Mouse (Mus musculus) splenic B cell, adult 2 months (primary cell): ENCODE data around the gene Kif27.
"Not testable (repeated sequence)": the region's sequence is repeated elsewhere in the genome, so short reads cannot be mapped to it uniquely, and the experiment has no call there.

Experiments used
- DNase-seq: peaks from one replicate; pipeline ENCODE4 v3.0.0-alpha.2; 2011; ENCODE audit warnings: low read depth, low spot score
- H3K27me3 ChIP-seq: 2 replicates; pipeline ENCODE4 v1.6.1; 2012; ENCODE audit warnings: mild to moderate bottlenecking, low read length, moderate library complexity, mixed read lengths; ENCODE audit not compliant: control insufficient read depth, poor library complexity, insufficient read depth, severe bottlenecking
- H3K36me3 ChIP-seq: 2 replicates; pipeline ENCODE4 v1.6.1; 2012; ENCODE audit warnings: mild to moderate bottlenecking, low read length, moderate library complexity, mixed read lengths; ENCODE audit not compliant: control insufficient read depth, poor library complexity, insufficient read depth, severe bottlenecking

Gene Kif27

DNA sequence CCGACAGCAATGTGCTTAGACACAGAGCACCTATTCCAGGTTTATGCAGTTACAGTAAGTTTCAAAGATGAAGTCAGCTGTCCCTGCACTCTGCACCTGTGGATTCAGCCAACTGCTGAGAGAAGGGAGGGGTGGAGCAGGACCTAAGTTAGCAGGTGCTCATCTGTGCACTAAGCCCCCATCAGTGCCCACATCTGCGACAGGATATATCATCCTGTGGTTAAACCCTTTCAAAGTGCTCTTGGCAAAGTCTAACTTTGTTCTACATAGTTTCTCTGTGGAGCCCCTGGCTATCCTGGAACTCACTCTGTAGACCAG, 14.2 kb upstream of the Kif27 start:
- no peaks in the 10 kb centered on the region for H3K27me3 ChIP-seq
- H3K36me3 ChIP-seq: no peaks in the 10 kb centered on the region
- DNase-seq: no peak

- Histone ChIP-seq H3K36me3 (no peaks in the 10 kb centered on the region), H3K27me3 (no peaks in the 10 kb centered on the region)
- no peak for DNase-seq
Measured at GRCm38 (mm10) chr13:58372278-58373152, 13.6 kb upstream of the Kif27 start.

GRCm38 (mm10) chr13:58368835-58369234, 9.9 kb upstream of the Kif27 start:
- no peak for DNase-seq
- Histone ChIP-seq H3K36me3 (no peaks in the 10 kb centered on the region), H3K27me3 (no peaks in the 10 kb centered on the region)

DNA sequence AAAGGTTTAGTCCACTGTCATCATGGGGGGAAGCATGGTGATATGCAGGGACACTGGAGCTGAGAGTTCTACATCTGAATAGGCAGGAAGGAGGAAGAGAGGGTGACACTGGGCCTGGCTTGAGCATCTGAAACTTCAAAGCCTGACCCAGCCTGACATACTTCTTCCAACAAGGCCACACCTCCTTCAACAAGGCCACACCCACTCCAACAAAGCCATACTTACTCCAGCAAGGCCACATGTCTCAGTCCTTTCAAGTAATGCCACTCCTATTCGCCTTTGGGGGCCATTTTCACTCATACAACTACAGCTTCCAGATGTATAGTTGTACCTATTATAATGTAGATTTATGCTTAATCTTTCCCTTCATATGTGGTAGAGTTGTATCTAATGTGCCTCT, 8.7 kb upstream of the Kif27 start:
- no peak for DNase-seq
- H3K27me3 ChIP-seq: no peaks in the 10 kb centered on the region

DNA sequence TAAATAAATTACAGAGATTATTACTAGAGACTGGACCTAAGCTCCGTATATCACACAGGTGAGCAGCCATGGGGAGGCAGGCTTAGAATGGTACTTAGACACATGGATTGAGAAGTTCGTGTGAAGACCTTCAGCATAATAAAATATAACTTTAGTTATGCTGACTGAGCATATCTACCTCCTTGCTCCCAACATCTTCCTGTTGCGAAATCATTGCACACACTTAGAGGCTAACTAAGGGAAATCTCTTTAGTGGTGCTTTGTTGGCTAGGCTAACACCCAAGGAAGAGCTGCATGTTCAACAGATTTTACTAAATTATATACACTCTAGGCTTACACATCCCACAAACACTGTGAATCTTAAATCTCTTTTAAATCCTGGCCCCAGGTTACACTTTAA, 7.5 kb upstream of the Kif27 start:
- H3K36me3 ChIP-seq: no peaks in the 10 kb centered on the region
- H3K27me3 ChIP-seq: no peaks in the 10 kb centered on the region
- no peak for DNase-seq

More for the DNA sequence above, 8.7 kb upstream of the Kif27 start:
- no peaks in the 10 kb centered on the region for H3K36me3 ChIP-seq

DNA sequence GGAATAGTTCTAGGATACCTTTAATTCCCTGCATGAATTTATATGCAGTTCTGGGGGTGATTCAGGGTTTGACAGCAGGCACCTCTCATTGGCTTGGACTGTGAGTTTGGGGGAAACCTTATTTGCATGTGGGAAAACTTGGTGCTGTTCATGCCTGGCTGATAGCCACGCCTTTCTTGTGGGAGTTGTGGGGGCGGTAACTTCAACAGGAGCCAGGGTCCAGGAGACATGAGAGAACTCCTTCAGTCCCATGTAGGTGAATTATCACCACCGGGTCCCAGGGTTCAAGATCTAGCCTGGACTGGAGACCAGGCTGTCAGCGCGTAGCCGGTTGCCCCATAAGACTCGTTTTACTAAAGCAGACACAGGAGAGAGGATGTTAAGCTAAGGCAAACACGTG, 6.3 kb upstream of the Kif27 start:
- H3K36me3 ChIP-seq, DNase-seq, H3K27me3 ChIP-seq: not testable (repeated sequence)

- H3K36me3 ChIP-seq: no peaks in the 10 kb centered on the region
- no peaks in the 10 kb centered on the region for H3K27me3 ChIP-seq
- no peak for DNase-seq
Measured at GRCm38 (mm10) chr13:58364353-58365175, 5.6 kb upstream of the Kif27 start.

DNA sequence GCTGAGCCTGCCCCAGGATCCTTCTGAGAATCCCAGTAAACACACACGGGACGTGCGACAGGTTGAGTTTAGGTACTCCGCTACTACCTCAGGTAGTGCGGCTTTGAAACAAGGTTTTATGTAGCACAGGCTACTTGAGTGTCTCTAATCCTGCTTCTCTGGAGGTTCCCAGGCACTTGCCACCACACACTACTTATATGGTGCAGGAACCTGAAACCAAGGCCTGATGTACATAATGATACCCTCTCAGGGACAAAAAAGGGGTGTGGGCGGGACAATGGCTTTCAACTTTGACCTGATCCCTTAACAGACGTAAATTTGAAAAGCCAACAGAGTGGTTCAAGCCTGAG, 357 bp upstream of the Kif27 start:
- Histone ChIP-seq H3K36me3 (no peaks in the 10 kb centered on the region), H3K27me3 (no peaks in the 10 kb centered on the region)
- no peak for DNase-seq

GRCm38 (mm10) chr13:58352996-58353395, 5.9 kb downstream of the Kif27 start:
- Histone ChIP-seq H3K27me3 (no peaks in the 10 kb centered on the region), H3K36me3 (no peaks in the 10 kb centered on the region)
- DNase-seq: peak; percentile 34

DNA sequence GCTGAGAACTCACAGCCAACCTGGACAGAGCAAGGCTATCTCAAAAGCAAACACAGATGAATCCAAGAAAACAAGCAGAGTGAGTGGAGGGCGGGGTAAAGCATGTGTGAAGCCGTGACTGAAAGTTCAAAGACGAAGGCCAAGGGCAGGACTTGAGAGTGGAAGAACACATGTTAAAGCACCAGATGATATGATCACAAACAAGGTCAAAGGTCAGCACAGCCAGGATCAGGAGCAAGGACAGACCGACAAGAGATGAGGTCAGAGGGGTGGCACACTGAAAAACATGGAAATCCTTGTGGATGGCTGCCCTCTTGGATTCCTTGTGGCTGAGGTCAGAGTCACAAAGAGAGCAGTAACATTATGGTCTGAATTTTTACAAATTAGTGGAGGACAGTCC, 8.3 kb downstream of the Kif27 start:
- Histone ChIP-seq H3K36me3 (no peaks in the 10 kb centered on the region), H3K27me3 (no peaks in the 10 kb centered on the region)
- DNase-seq: no peak

DNA sequence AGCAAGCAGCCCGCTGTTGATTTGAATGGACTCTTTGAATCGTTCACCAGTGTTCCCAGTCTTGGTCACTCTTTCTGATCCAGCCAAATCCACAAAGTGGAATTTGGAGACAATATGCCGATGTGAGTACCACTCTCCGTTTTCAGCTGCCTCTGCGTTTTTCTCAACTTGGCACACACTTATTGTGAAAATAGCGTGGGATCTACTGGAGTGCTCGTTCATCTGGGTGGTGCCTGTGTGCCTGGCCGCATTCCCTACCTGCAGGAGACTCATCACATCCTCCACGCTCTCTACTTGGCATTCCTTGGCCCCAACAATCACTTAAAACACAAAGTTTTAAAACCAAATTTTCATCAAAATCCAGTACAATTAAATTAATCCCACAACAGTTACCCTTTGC, 14.4 kb downstream of the Kif27 start:
- Histone ChIP-seq H3K36me3 (no peaks in the 10 kb centered on the region), H3K27me3 (no peaks in the 10 kb centered on the region)
- no peak for DNase-seq

- no peak for DNase-seq
- Histone ChIP-seq H3K36me3 (no peaks in the 10 kb centered on the region), H3K27me3 (no peaks in the 10 kb centered on the region)
Measured at GRCm38 (mm10) chr13:58337456-58337855, 21.5 kb downstream of the Kif27 start.

DNA sequence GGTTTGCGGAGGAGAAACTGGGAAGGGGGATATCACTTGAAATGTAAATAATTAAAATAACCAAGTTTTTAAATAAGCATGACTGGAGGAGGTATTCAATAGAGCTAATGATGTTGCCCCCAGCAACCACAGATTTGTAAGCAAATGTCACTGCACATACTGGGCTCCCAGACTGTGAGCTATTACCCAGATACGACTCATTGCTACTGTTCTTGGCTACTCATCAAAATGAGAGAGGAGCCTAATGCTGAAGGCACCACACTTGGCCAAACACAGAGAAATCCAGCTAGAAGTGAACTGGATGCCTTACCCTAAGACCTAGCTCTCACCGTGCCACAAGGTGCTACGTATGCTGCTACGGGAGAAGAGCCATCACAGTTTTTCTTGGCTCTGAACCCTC, 24.8 kb downstream of the Kif27 start:
- Histone ChIP-seq H3K27me3 (no peaks in the 10 kb centered on the region), H3K36me3 (no peaks in the 10 kb centered on the region)
- no peak for DNase-seq

DNA sequence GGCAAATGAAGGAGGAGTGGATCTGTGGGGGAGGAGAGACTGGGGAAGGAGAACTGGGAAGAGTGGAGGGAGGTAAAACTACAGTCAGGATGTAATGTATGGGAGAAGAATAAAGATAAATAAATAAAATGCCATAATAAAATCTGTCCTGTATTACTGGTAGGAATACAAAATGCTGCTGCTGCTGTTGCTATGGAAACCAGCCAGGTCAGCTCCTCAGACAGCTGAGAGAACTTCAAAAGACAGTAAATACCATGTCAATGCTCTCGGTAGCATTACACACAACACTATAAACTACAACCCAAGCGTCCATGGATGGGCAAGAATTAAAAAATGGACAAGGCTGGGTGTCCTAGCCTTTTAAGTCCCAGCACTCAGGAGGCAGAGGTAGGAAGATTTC, 41.2 kb downstream of the Kif27 start:
- no peaks in the 10 kb centered on the region for H3K27me3 ChIP-seq
- H3K36me3 ChIP-seq: no peaks in the 10 kb centered on the region
- DNase-seq: no peak

GRCm38 (mm10) chr13:58314991-58315390, 43.9 kb downstream of the Kif27 start:
- Histone ChIP-seq H3K27me3 (no peaks in the 10 kb centered on the region), H3K36me3 (no peaks in the 10 kb centered on the region)
- DNase-seq: no peak
